Mouse (Mus musculus): ENCODE measurements around the gene Hcfc2. TPM values are rescaled to one million over a fixed set of nuclear protein-coding genes. Genes with fewer than 3 reads are reported as not detected.
A peak's percentile ranks its signal among the peaks of the same experiment; 100 is the strongest.

Hcfc2 gene
- polyA plus RNA-seq (2012; rRNA removed), result 33.1 and 33.8 TPM in 2 replicates

DNA sequence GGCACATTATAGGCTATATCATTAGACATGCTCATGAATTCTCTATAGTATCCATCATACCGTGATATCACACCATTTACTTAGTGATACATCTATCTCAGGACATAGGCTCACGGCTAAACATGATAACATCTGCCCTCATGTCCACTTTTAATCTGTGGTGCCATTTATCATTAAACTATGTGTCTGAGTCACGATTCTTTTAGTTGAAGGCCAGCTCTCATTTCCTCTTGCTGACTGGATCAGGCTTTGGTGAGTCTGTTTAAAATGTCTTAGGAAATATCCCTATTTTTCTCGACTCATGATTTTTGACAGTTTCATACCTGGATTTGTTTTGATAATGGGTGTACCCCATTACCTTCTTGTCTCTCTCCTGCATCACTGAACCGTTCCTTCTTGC, at the start of gene Hcfc2:
TSS of gene Hcfc2 (plus strand) at position 205 of the 400 bp plus-strand sequence.
- H3K4me3 ChIP-seq (ENCODE audit: insufficient read depth, low read length), result no peak within 1 kb of the TSS
- no peaks in the 10 kb centered on the region for H3K4me1 ChIP-seq (ENCODE audit: control insufficient read depth, insufficient read depth, low read length)
- TF ChIP-seq CTCF (IDR thresholded peaks at IDR 0.05; ENCODE audit: extremely low read depth, insufficient read depth, low read length) (no peak), POLR2A (IDR thresholded peaks at IDR 0.05; ENCODE audit: extremely low read depth, insufficient read depth, low read length) (no peak)
- no peak within 1 kb of the TSS for H3K27ac ChIP-seq (ENCODE audit: insufficient read depth, low read length)

DNA sequence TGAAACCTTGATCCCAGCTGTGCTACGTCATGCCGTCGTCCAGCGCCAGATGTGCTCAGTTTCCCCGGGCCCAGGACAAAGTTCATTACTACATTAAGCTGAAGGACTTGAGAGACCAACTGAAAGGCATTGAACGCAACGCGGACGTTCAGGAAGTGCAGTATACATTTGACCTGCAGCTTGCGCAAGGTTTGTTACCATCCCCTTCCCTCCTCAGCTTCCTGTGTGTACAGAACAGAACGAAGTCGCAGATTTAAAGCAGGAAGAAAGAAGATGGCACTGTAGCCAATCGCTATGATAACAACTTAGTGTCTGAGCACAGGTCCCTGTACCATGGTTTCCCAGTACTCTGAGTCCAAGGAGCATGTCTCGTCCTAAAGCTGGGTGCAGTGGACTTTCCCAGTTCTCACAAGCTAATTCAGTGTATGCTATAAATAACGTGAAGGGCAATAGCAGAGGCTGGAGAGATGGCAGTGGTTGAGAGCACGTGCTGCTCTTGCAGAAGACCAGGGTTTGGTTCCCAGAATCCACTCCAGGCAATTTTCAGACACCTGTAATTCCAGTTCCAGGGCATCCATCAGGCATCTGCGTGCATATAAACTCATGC, 48.7 kb upstream of the Hcfc2 start:
- TF ChIP-seq CTCF (IDR thresholded peaks at IDR 0.05; ENCODE audit: extremely low read depth, insufficient read depth, low read length) (no peak), POLR2A (IDR thresholded peaks at IDR 0.05; ENCODE audit: extremely low read depth, insufficient read depth, low read length) (no peak)
- no peaks in the 10 kb centered on the region; the same call in 1 of the 2 replicates for H3K4me1 ChIP-seq (ENCODE audit: control insufficient read depth, insufficient read depth, low read length)
- H3K27ac ChIP-seq (ENCODE audit: insufficient read depth, low read length), result no peak overlapping the region
- H3K4me3 ChIP-seq (ENCODE audit: insufficient read depth, low read length), result no peak overlapping the region

DNA sequence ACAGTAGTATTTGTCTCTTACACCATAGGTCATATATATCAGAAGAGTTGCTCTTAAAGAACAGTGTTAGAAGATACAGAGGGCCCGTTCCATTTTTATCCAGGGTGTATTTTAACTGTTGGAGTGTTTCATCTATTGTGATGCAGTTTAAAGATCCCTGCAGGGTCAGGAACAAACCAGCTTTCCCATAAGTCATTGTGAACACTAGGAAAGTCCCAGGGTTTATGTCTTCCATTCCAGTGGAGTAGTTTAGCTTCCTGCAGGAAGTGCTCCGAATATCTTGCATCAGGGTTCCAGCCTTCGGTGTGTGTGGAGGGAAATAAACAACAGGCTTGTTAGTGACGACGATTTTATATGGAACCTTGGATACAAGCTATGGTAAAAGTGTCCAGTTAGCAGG, 44.7 kb upstream of the Hcfc2 start:
- no peak overlapping the region for H3K27ac ChIP-seq (ENCODE audit: insufficient read depth, low read length)
- TF ChIP-seq POLR2A (IDR thresholded peaks at IDR 0.05; ENCODE audit: extremely low read depth, insufficient read depth, low read length), result no peak
- no peak for TF ChIP-seq CTCF (IDR thresholded peaks at IDR 0.05; ENCODE audit: extremely low read depth, insufficient read depth, low read length)
- H3K4me1 ChIP-seq (ENCODE audit: control insufficient read depth, insufficient read depth, low read length), result no peaks in the 10 kb centered on the region
- H3K4me3 ChIP-seq (ENCODE audit: insufficient read depth, low read length), result no peak overlapping the region

DNA sequence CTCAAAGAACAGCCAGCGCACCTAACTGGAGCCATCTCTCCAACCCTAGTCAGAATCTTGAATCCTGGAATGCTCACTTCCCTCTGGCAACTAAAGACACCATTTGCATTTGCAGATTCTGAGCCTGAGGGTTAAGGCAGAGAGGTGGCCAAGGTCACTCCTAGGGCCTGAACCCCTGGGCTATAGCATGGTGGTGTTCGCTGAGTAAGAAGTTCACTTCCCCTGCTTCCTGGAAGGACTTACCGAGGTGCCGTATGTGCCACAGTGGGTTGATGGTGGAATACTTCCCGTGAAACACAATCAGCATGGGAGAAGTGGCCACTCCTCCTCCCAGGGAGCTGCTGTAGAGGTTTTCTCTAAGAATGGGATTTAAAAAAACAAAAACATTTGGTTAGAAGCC, 43.3 kb upstream of the Hcfc2 start:
- no peaks in the 10 kb centered on the region for H3K4me1 ChIP-seq (ENCODE audit: control insufficient read depth, insufficient read depth, low read length)
- no peak overlapping the region for H3K4me3 ChIP-seq (ENCODE audit: insufficient read depth, low read length)
- TF ChIP-seq POLR2A (IDR thresholded peaks at IDR 0.05; ENCODE audit: extremely low read depth, insufficient read depth, low read length) (no peak), CTCF (IDR thresholded peaks at IDR 0.05; ENCODE audit: extremely low read depth, insufficient read depth, low read length) (no peak)
- H3K27ac ChIP-seq (ENCODE audit: insufficient read depth, low read length), result no peak overlapping the region

DNA sequence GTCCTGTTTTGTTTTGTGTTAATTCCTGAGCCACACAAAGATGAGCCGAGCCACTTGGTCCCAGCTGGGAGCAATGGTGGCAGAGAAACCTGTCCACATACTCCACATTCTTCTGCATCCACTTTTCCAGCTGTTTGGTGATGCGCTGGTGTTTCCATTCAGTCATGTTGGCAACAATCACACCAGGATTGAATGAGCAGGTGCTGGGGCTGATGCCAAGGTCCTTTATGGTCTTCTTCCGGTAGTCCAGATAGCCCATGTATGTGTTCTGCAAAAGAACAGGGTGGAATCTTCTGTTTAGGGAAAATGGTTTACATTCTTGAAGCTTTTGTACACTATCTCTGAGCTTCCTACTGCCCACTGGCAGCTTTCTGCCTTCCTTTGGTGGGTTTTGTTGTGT, 41.4 kb upstream of the Hcfc2 start:
- Histone ChIP-seq H3K27ac (ENCODE audit: insufficient read depth, low read length) (no peak overlapping the region), H3K4me1 (ENCODE audit: control insufficient read depth, insufficient read depth, low read length) (no peaks in the 10 kb centered on the region), H3K4me3 (ENCODE audit: insufficient read depth, low read length) (no peak overlapping the region)
- TF ChIP-seq POLR2A (IDR thresholded peaks at IDR 0.05; ENCODE audit: extremely low read depth, insufficient read depth, low read length) (no peak), CTCF (IDR thresholded peaks at IDR 0.05; ENCODE audit: extremely low read depth, insufficient read depth, low read length) (no peak)

DNA sequence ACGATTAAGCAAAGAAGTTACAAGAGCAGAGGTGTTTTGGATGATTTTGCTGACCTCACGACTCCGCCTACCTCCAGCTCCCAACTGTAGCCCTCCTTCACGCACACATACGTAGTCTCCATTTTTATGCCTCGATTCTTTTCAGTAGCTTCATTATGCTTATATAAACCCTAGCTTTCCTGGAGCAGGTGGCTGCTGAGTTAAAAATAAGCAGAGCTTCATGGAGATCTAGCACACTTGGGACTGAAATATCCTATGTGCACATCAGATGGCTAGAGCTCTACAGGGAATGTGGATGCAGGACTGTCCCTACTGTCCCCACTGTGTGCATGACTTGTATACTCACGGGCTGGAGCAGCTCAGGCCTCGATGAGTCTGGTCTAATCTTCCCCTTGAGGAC, 34.1 kb upstream of the Hcfc2 start:
- H3K4me3 ChIP-seq (ENCODE audit: insufficient read depth, low read length), result no peak overlapping the region
- peak overlapping the region; percentile 52 for H3K27ac ChIP-seq (ENCODE audit: insufficient read depth, low read length)
- H3K4me1 ChIP-seq (ENCODE audit: control insufficient read depth, insufficient read depth, low read length), result no peaks in the 10 kb centered on the region
- TF ChIP-seq CTCF (IDR thresholded peaks at IDR 0.05; ENCODE audit: extremely low read depth, insufficient read depth, low read length) (no peak), POLR2A (IDR thresholded peaks at IDR 0.05; ENCODE audit: extremely low read depth, insufficient read depth, low read length) (0 out of 2 replicates have a peak, but pooled peaks have one; percentile 8)

DNA sequence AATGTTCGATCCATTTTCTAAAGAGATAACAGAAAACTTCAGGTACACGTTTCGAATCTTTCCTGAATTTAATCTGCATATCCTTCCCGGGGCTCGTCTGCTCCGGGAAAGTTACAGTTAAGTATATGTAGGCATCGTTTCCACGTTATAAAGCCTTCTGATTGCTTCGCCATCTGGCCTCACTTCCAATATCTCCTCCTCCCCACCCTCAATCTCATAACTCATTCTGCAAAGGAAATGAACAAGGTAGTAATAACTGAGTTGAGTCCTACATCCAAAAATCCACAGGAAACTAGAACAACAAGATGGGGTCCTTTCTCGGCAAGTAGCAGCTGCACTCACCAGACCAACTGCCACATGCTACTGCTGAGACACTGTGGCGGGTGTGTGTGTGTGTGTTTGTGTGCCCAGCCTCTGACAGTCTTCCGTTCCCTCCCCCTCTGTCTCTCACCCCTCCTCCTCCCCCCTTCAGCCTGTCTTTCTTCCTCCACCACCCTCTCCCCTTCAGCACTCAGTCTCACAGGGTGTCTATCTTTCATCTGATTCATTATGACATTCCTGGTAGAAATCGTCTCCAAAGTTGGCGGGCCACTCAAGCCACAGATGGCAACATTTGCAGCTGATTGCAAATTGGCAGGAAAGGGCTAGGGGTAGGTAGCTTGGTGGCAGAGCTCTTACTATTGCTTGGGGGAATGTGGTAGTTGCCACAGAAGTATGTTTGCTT, 33.5 kb upstream of the Hcfc2 start:
- TF ChIP-seq POLR2A (IDR thresholded peaks at IDR 0.05; ENCODE audit: extremely low read depth, insufficient read depth, low read length), result 0 out of 2 replicates have a peak, but pooled peaks have one; percentile 9
- no peak for TF ChIP-seq CTCF (IDR thresholded peaks at IDR 0.05; ENCODE audit: extremely low read depth, insufficient read depth, low read length)
- Histone ChIP-seq H3K4me1 (ENCODE audit: control insufficient read depth, insufficient read depth, low read length) (no peaks in the 10 kb centered on the region), H3K4me3 (ENCODE audit: insufficient read depth, low read length) (no peak overlapping the region), H3K27ac (ENCODE audit: insufficient read depth, low read length) (peak overlapping the region; percentile 51)

DNA sequence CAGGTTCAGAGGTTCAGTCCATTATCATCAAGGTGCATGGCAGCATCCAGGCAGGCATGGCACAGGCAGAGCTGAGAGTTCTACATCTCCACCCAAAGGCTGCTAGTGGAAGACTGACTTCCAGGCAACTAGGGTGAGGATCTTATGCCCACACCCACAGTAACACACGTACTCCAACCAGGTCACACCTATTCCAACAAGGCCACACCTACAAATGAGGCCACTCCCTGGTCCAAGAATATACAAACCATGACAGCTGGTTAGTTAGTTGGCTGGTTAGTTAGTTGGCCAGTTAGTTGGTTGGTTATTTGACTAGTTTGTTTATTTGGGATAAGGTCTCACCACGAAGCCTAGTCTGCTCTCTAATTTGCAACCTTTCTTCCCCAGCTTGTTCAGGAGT, 32.7 kb upstream of the Hcfc2 start:
- no peak overlapping the region for H3K4me3 ChIP-seq (ENCODE audit: insufficient read depth, low read length)
- TF ChIP-seq CTCF (IDR thresholded peaks at IDR 0.05; ENCODE audit: extremely low read depth, insufficient read depth, low read length), result no peak
- no peak for TF ChIP-seq POLR2A (IDR thresholded peaks at IDR 0.05; ENCODE audit: extremely low read depth, insufficient read depth, low read length)
- H3K4me1 ChIP-seq (ENCODE audit: control insufficient read depth, insufficient read depth, low read length), result no peaks in the 10 kb centered on the region
- peak overlapping the region; percentile 42 for H3K27ac ChIP-seq (ENCODE audit: insufficient read depth, low read length)

DNA sequence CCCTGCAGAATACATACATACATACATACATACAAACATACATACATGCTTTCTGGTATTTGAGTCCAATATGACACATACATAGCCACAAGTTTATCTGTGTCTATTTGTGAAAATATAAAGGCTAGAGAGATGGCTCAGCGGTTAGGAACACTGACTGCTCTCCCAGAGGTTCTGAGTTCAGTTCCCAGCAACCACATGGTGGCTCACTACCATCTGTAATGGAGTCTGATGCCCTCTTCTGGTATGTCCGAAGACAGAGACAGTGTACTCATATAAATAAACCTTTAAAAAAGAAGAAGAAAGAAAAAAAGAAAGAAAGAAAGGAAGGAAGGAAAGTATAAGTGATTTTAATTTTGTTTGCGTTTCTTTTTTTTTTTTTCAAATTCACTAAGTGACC, 30.0 kb upstream of the Hcfc2 start:
- no peaks in the 10 kb centered on the region for H3K4me1 ChIP-seq (ENCODE audit: control insufficient read depth, insufficient read depth, low read length)
- TF ChIP-seq CTCF (IDR thresholded peaks at IDR 0.05; ENCODE audit: extremely low read depth, insufficient read depth, low read length), result no peak
- TF ChIP-seq POLR2A (IDR thresholded peaks at IDR 0.05; ENCODE audit: extremely low read depth, insufficient read depth, low read length), result no peak
- no peak overlapping the region for H3K27ac ChIP-seq (ENCODE audit: insufficient read depth, low read length)
- H3K4me3 ChIP-seq (ENCODE audit: insufficient read depth, low read length), result no peak overlapping the region

Data from cortical plate, adult 2 months (tissue).